Mouse (Mus musculus): Measurements from ENCODE around the gene Atp6v1g2.

Atp6v1g2 gene

DNA sequence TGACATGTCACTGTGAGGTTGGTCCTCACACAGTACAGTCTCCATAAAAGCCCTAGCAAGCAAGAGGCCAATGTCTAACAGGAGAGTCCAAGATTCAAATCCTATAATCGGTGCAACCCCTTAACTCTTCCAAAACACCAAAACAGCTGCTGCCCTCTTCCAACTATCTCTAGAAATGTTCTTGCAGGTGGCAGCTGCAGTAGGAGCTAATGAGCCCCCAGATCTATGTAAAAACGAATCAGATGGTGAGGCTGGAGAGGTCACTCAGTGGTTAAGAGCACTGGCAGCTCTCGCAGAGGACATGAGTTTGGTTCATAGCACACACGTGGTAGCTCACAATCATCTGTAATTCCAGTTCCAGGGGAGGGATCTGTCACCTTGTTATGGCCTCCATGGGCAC lies 22.2 kb downstream of the Atp6v1g2 start:
- DNase-seq, result no peak

DNA sequence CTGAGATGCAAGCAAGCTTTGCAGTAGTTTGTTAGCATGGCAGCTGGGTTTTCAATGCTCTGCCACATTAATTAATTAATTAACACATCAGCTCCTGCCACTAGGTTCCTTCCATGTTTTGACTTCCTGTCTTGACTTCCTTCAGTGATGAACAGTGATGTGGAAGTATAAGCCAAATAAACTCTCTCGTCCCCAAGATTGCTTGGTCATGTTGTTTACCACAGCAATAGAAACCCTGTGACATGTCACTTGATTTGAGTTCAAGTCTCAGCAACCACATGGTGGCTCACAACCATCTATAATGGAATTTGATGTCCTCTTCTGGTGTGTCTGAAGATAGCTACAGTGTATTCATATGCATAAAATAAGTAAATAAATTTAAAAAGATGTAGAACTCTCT lies 23.9 kb downstream of the Atp6v1g2 start:
- DNase-seq, result no peak

DNA sequence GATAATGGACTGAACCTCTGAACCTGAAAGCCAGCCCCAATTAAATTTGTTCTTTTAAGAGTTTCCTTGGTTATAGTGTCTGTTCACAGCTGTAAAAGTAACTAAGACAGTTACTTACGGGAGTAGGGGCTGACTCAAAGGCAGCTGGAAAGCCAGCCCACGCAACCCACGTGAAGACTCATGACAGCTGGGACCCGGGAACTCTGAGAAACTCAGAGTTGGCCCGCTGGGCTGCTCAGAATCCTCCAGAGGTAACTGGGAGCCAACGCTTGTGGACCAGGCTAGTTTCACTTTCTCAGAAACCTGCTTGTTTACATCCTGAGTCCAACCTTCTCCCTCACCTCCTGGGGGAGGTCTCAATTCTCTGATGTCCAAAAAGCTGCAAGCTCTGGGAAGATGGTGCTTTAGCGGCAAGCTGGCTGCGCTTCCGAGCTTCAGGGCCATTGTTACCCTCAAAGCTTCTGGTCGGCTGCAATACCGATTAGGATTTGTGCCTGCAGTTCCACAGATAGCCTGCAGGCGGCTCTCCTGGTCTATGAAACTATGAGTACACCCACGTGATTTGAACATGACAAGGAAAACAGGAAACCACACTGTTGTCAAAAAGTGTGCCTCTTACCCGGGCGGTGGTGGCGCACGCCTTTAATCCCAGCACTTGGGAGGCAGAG lies 24.5 kb downstream of the Atp6v1g2 start:
- DNase-seq, result peak; percentile 89

DNA sequence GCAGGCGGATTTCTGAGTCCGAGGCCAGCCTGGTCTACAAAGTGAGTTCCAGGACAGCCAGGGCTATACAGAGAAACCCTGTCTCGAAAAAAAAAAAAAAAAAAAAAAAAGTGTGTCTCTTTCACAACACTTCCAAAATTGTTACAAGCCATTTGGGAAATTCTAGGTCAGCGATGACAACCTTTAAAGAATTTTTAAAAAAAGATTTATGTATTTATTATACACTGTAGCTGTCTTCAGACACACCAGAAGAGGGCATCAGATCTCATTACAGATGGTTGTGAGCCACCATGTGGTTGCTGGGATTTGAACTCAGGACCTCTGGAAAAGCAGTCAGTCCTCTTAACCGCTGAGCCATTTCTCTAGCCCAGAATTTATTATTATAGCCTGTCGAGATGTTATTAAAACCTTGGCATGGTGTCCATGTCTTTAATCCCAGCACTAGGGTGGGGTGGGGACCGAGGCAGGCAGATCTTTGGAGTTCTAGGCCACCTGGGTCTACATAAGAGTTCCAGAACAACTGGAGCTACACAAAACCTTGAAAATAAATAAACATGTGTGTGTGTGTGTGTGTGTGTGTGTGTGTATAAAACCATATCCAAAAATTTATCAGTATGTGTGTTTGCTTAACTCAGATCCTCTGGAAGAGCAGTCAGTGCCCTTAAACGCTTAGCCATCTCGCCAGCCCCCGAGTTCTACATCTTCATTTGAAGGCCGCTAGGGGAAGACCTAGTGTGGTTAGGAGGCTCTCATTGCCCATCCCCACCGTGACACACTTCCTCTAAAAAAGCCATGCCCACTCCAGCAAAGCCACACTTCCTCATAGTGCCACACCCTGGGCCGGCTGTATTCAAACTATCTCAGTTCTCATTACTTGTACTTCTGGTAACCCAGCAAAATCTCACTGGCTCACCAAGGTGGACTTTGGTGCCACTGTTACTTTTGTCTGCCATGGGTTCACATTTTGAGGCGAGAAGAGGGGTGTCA lies 25.3 kb downstream of the Atp6v1g2 start:
- peak; percentile 26 for DNase-seq

DNA sequence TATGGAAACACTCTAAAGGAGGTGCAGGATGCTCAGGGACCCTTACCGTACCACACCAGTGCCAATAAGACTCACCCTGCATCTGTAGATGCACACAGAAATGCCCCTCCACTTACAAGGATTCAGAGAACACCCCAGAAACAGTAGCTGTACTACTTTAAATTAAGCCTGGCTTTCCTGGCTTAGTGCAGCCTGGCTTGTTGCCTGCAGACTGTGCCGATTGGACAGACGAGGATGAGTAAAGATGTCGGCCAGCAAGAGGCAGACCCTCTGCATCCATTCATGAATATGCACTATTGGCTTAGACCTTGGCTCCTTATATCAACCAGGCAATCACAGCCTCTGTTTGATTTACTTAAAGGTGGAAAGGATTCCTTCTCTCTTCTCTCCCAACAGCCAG lies 26.2 kb downstream of the Atp6v1g2 start:
- DNase-seq, result peak; percentile 12

DNA sequence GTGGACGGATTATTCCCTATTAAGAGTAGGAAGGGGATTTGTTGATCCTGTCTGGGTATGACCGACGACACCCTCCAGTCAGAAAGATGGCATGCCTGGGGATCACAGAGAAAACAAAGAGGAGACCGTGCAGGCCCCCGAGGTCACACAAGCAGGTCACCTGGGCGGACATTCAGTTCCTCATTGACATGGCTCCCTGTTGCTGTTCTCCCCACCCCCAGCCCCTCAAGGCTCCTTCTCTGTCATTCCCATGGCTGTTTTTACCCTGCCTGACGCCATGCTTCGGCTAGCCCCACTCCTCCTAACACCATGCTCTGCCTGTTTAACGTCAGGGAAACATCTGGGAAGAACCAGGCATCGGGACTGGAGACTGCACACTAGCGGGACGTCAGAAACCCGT lies 28.2 kb downstream of the Atp6v1g2 start:
- no peak for DNase-seq

DNA sequence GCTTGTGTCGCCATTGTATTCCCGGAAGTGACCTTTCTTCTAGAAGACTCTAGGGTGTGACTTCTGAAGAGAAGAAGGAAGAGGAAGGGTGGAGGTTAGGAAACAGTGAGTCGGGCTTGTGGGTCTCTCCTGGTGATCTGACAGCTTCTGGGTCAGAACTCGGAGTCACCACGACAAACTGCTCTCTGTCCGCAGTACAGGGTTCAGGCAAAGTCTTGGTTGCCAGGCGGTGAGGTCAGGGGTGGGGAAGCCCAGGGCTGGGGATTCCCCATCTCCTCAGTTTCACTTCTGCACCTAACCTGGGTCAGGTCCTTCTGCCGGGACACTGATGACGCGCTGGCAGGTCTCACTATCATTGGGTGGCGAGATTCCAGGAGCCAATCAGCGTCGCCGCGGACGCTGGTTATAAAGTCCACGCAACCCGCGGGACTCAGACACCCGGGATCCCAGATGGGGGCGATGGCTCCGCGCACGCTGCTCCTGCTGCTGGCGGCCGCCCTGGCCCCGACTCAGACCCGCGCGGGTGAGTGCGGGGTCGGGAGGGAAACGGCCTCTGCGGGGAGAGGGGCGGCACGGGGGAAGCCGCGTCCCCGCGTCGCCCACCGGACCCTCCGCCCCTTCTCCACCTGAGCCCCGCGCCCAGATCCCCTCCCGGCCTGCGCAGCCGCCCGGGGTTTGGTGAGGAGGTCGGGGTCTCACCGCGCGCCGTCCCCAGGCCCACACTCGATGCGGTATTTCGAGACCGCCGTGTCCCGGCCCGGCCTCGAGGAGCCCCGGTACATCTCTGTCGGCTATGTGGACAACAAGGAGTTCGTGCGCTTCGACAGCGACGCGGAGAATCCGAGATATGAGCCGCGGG lies 29.4 kb downstream of the Atp6v1g2 start, which contains the start of gene H2-D1:
Gene H2-D1, plus strand, starts transcription at position 67 of the 859 bp plus-strand sequence.
- DNase-seq, result peak; percentile 90

DNA sequence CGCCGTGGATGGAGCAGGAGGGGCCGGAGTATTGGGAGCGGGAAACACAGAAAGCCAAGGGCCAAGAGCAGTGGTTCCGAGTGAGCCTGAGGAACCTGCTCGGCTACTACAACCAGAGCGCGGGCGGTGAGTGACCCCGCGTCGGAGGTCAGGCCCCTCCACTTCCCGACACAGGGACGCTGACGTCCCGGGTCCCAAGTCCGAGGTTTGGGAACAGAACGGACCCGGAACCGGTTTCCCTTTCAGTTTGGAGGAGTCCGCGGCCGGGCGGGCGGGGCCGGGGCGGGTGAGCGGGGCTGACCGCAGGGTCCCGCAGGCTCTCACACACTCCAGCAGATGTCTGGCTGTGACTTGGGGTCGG lies 30.0 kb downstream of the Atp6v1g2 start:
- no peak for DNase-seq

DNA sequence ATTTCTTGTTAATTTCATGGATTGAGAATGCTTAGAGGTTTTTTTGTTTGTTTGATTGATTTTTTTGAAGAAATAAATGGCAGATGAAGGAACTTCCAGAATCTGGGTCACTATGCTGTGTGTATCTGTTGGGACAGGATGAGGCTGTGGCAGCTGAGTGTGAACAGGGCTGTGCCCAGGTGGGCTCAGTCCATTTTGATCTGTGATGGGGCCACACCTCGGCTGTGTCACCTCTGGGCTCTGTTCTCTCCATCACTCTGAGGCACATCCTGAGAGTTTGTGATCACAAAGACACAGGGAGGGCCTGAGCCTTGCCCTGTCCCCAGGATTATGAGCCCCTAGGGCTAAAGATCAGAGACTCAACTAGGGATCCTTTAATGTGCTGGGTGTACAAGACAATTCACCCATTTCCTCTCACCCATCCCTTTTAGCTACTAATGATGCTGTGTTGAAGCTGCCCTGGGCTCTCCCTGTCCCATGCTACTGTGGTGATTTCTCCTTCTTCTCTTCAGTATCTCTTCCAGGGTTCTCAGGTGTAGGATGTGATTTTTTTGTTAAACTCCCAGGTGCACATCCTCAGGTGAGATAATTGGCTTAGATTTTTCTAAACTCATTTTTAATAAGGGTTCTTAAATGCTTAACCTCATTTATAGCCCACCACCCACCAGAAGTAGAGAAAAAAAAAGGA lies 34.1 kb downstream of the Atp6v1g2 start:
- no peak for DNase-seq

DNA sequence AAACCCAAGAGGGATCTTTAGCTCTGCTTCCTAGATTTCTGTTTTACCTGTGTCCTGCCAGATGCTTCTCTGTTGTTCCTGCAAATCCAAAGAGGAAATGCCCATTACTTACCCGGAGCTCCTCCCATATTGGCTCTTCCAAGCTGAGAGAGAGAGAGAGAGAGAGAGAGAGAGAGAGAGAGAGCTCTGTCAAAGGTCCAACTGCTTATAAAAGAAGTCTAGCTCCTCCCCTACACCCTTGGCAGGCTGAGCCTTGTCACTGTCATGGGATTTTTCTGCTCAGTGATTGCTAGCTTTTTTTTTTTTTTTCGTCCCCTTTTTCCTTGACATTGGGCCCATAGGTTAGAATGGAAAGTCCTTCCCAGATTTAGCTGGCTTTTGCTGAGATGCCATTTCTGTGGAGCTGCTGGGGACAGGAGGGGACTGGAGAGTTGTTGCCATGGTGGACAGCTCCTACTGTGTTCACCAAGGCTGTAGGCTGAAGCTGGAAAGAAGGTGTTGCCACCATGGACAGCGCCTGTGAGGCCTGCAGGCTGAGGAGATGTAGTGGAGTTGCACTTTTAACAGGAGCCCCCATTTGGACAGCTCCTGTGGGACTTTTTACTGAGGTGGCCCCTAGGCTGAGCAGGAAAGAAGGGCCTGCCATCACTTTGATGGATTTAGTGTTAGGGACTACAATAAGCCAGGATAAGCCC lies 36.3 kb downstream of the Atp6v1g2 start:
- DNase-seq, result no peak

DNA sequence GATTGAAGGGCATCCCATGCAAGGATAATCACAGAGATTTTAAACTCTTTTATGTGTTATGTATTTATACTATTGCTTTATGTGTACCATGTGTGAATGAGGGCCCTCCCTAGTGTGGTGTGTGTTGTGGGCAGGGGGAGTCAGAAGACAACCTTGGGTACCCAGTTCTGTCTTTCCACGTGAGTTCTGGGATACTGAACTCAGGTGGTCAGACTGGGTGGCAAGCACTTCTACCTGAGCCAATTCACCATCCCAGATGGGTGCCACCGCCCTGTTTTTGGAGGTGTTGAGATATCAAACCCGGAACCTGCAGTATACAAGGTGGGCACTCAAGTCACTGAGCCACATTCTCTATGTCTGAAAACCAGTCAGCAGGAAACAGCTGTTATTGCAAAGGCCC lies 38.8 kb downstream of the Atp6v1g2 start:
- DNase-seq, result no peak

DNA sequence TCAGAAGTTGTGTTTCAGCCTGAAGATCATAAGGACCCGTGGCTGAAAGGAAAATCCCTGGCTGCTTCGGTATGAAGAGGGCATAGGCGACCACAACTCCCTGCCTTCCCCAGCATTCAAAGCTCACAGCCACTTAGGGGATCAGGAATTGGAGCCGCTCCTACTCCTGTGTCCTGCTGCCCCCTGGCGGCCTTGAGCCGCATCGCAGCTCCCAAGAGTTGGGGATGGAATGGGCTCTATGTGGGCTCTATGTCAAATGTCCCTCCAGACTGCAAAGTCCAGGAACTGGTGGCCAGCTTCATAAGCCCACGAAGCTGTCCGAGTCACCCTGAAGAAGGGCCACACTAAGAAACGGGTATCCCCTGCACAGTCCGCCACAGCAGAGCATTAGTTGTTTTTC lies 41.3 kb downstream of the Atp6v1g2 start:
- DNase-seq, result peak; percentile 64

DNA sequence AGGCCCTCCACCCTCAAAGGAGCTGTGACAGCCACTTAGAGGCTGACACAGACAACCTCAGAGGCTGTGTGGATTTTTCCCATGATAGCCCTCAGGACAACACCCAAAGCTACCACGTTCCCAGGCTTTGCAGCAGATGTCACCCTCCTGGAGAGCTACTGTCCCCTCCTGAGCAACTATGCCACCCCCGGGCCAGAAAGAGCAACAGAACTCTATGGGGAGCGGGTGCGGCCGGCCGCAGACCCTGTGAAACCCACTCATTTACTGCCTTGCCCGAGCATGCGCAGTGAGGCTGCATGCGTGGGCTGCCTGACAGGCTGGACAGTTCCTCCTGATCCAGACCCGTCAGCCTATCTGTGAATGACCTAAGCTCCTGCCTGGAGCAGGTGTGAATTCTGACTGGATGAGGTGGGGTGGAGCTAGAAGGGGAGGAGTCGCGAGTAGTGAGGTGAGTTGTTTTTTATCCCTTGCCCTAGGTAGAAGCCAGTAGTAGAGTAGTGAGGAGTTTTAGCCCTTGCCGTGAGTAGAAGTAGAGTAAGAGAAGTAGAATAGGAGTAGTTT lies 42.9 kb downstream of the Atp6v1g2 start:
- no peak for DNase-seq

DNA sequence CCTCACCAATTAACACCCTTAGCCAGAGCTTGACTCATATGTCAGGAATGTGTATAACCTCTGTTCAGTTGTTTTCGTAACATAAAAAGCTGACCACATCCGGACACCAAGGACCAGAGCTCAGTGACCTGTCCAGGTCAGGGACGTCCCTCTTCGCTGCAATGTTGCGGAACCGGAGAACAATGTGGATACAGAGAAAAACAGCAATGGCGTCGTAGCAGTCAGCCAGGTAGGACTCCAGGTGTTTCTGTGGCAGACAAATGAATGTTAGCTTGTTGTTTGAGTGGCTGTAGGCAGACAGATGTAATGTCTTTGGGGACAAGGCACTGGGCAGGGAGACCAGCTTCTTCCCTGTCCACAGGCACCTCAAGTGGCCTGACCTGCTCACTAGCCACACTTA lies 44.6 kb downstream of the Atp6v1g2 start:
- DNase-seq, result no peak

DNA sequence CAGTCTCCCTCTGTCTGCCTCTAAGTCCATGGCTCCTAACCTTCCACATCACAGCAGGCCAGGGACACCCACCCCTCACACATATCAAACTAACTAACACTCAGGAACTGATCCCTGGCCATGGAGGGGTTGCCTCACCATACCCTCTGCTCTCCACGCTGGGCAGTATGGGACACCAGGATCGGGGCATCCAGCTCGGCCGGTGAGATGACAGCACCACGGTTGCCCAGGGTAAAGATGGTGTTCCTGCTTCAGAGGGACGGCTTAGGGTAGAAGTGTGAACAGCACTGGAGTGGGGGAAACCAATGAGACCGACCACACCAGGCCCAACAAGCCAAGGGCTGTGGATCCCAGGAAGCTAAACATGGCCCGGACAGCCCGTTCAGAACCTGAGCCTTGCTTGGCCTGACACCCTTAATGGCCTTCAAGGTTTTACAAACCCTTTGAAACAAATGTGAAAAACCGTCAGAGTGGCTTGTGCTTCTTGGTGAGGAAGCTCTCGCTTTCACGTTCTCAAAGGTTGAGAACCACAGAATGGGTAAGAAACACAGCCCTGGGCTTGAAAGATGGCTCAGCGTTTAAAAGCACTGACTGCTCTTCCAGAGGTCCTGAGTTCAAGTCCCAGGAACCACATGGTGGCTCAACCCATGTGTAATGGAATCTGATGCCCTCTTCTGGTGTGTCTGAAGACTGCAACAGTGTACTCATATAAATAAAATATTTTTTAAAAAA lies 45.7 kb downstream of the Atp6v1g2 start:
- DNase-seq, result no peak

DNA sequence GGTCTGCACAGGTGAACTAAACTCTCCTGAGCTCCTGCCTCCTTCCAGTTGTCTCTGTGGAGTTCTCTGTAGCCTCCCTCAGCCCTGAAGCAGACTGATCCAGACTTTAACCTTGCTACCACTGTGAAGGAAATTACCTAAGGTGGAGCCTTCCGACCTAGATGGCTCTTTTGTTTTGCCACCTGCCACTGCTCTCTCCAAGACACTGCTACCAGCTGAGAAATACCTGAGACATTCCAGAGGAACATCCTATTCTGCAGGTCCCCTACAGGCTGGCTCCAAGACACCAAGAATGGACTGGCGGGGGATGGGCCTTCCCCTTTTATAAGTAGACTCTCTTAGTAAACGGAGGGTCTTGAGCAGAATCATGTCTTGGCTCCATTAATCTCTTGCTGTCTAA lies 46.8 kb downstream of the Atp6v1g2 start:
- no peak for DNase-seq

DNA sequence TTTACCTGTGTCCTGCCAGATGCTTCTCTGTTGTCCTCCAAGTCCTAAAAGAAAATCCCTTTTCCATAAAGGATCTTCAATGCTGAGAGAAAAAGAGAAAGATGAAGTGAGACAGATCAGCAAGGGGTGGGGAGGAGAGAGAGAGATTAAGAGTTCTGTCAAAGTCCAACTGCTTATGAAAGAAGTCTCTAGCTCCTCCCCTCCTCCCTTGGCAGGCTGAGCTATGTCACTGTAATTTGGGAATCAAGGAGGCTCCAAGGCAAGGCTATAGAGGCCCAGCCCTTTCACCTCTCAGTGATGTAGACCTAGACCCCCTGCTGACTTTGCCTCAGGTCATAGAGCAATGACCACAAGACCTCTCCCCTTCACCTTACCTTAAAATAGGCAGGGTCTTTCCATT lies 52.0 kb downstream of the Atp6v1g2 start:
- DNase-seq, result no peak

Data from cerebellum, adult 11-12 months (tissue).